ENCODE assay signal across 1 mouse cellular context in genomic region chr7:45341303-45341702, GRCm38 (mm10).
TF ChIP-seq lines count a peak whose summit lies in the region.

No protein-coding gene starts in this region.

TF ChIP-seq in C2C12, 6 proteins besides CTCF, POLR2A, EP300 and RAD21 (continued from another document):
- no peak for TF ChIP-seq CEBPB (IDR thresholded peaks at IDR 0.05; ENCODE audit: low read depth)
